Mouse (Mus musculus): ENCODE results near the gene Vasn. TPM values are rescaled to one million over a fixed set of nuclear protein-coding genes. Genes with fewer than 3 reads are reported as not detected.

Gene Vasn
- total RNA-seq, 2 experiments from 2014 or later = 5.7 to 6.2 TPM

GRCm38 (mm10) chr16:4613736-4614135, 26.0 kb upstream of the Vasn start:
- H3K4me3 ChIP-seq = no peak overlapping the region
- TF ChIP-seq CTCF (conservative IDR thresholded peaks at IDR 0.05) = no peak
- DNase-seq (ENCODE audit: low spot score in 2 of 2) = no peak
- no peak overlapping the region for H3K27ac ChIP-seq

- H3K4me3 ChIP-seq = no peak overlapping the region
- no peak for DNase-seq (ENCODE audit: low spot score in 2 of 2)
These were observed 25.1 kb upstream of the Vasn start for GRCm38 (mm10) chr16:4614639-4615038.

GRCm38 (mm10) chr16:4615297-4615696, 24.4 kb upstream of the Vasn start:
- no peak overlapping the region for H3K27ac ChIP-seq
- no peak overlapping the region for H3K4me3 ChIP-seq
- no peak for DNase-seq (ENCODE audit: low spot score in 2 of 2)
- no peak for TF ChIP-seq CTCF (conservative IDR thresholded peaks at IDR 0.05)

More at GRCm38 (mm10) chr16:4614639-4615038, 25.1 kb upstream of the Vasn start:
- no peak overlapping the region for H3K27ac ChIP-seq
- TF ChIP-seq CTCF (conservative IDR thresholded peaks at IDR 0.05) = no peak

- no peak; the same call in 1 of the 2 replicates for TF ChIP-seq CTCF (conservative IDR thresholded peaks at IDR 0.05)
- Histone ChIP-seq H3K4me3 (no peak overlapping the region), H3K27ac (no peak overlapping the region)
- DNase-seq (ENCODE audit: low spot score in 2 of 2) = no peak
These were observed 22.9 kb upstream of the Vasn start for GRCm38 (mm10) chr16:4616829-4617228.

- H3K27ac ChIP-seq = peak overlapping the region; percentile 92
- DNase-seq (ENCODE audit: low spot score in 2 of 2) = no peak
- no peak for TF ChIP-seq CTCF (conservative IDR thresholded peaks at IDR 0.05)
- H3K4me3 ChIP-seq = peak overlapping the region; percentile 87
These were observed 15.7 kb upstream of the Vasn start for GRCm38 (mm10) chr16:4624074-4624473.

GRCm38 (mm10) chr16:4624481-4625110, 15.1 kb upstream of the Vasn start, which contains the start of gene Pam16:
Gene Pam16, minus strand, starts transcription at chr16:4624988.
- no peak for TF ChIP-seq CTCF (conservative IDR thresholded peaks at IDR 0.05)
- Histone ChIP-seq H3K4me3 (peak within 1 kb of the TSS; percentile 87), H3K27ac (peak within 1 kb of the TSS; percentile 92)
- DNase-seq (ENCODE audit: low spot score in 2 of 2) = peak; percentile 89 to 93

GRCm38 (mm10) chr16:4627105-4627504, 12.6 kb upstream of the Vasn start:
- no peak for TF ChIP-seq CTCF (conservative IDR thresholded peaks at IDR 0.05)
- Histone ChIP-seq H3K4me3 (no peak overlapping the region), H3K27ac (no peak overlapping the region)
- DNase-seq (ENCODE audit: low spot score in 2 of 2) = no peak

GRCm38 (mm10) chr16:4628898-4629419, 10.8 kb upstream of the Vasn start:
- no peak overlapping the region for H3K4me3 ChIP-seq
- TF ChIP-seq CTCF (conservative IDR thresholded peaks at IDR 0.05) = no peak
- DNase-seq (ENCODE audit: low spot score in 2 of 2) = no peak
- H3K27ac ChIP-seq = no peak overlapping the region

GRCm38 (mm10) chr16:4629950-4630349, 9.8 kb upstream of the Vasn start:
- DNase-seq (ENCODE audit: low spot score in 2 of 2) = peak; percentile 41 to 80
- peak; percentile 98 for TF ChIP-seq CTCF (conservative IDR thresholded peaks at IDR 0.05)
- H3K27ac ChIP-seq = no peak overlapping the region
- no peak overlapping the region for H3K4me3 ChIP-seq

- peak; percentile 70 for TF ChIP-seq CTCF (conservative IDR thresholded peaks at IDR 0.05)
- no peak for DNase-seq (ENCODE audit: low spot score in 2 of 2)
- no peak overlapping the region for H3K27ac ChIP-seq
- no peak overlapping the region for H3K4me3 ChIP-seq
These were observed 7.7 kb upstream of the Vasn start for GRCm38 (mm10) chr16:4632050-4632449.

- Histone ChIP-seq H3K27ac (no peak overlapping the region), H3K4me3 (no peak overlapping the region)
- no peak for TF ChIP-seq CTCF (conservative IDR thresholded peaks at IDR 0.05)
- DNase-seq (ENCODE audit: low spot score in 2 of 2) = no peak
These were observed 6.1 kb upstream of the Vasn start for GRCm38 (mm10) chr16:4633661-4634060.

- no peak for DNase-seq (ENCODE audit: low spot score in 2 of 2)
- TF ChIP-seq CTCF (conservative IDR thresholded peaks at IDR 0.05) = no peak
- Histone ChIP-seq H3K27ac (no peak overlapping the region), H3K4me3 (no peak overlapping the region)
These were observed 5.1 kb upstream of the Vasn start for GRCm38 (mm10) chr16:4634681-4635080.

GRCm38 (mm10) chr16:4635760-4636159, 4.0 kb upstream of the Vasn start:
- TF ChIP-seq CTCF (conservative IDR thresholded peaks at IDR 0.05) = no peak
- no peak for DNase-seq (ENCODE audit: low spot score in 2 of 2)
- no peak overlapping the region for H3K4me3 ChIP-seq
- no peak overlapping the region for H3K27ac ChIP-seq

GRCm38 (mm10) chr16:4638891-4639390, 800 bp upstream of the Vasn start:
- no peak overlapping the region for H3K27ac ChIP-seq
- no peak overlapping the region for H3K4me3 ChIP-seq
- no peak for DNase-seq (ENCODE audit: low spot score in 2 of 2)
- TF ChIP-seq CTCF (conservative IDR thresholded peaks at IDR 0.05) = no peak
